Mouse (Mus musculus): Measurements from ENCODE around the gene Pbdc1. TPM values are rescaled to one million over a fixed set of nuclear protein-coding genes. Genes with fewer than 3 reads are reported as not detected.
"Not testable (repeated sequence)": the region's sequence is repeated elsewhere in the genome, so short reads cannot be mapped to it uniquely, and the experiment has no call there.

Pbdc1 gene
- polyA plus RNA-seq (2015; fragmentation: Nextera tagmentation; extraction: Ambion mirVana) = 65.7 and 66.6 TPM in 2 replicates

DNA sequence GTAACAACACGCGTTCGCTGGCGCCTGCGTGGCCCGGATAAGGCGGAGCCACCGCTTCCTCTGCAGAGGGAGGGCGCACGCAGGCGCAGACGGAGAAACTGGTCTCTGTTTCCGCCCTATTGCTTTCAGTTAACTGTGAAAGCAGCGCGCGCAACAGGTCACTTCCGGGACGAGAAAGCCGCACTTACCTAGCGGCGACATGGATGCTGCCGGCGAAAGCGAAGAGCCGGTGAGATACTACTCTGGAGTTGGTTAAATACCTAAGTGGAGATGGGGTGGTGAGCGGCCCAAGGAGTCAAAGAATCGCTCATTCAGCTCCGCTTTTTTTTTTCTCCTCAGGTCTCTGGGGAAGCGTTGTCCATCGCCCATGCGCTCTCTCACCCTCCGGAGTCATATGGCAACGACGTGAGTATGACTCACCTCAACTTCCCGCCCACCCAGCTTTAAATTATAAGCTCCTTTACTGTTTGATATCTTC, at the start of gene Pbdc1:
Gene Pbdc1 (plus strand): TSS at position 142 of the 478 bp plus-strand sequence.
- ATAC-seq (ENCODE audit: borderline replicate concordance, extremely low read depth, low FRiP score, low TSS enrichment) = peak; percentile 98
- Histone ChIP-seq H3K4me1 (peaks cover 4% of the 10 kb centered on the region), H3K27me3 (no peaks in the 10 kb centered on the region), H3K4me2 (peak within 1 kb of the TSS; percentile 67), H3K27ac (peak within 1 kb of the TSS; percentile 29; the same call in 1 of the 2 replicates), H3K9ac (peak within 1 kb of the TSS; percentile 43), H3K36me3 (peaks cover 12% of the 10 kb centered on the region; the same call in 1 of the 2 replicates), H3K9me3 (no peaks in the 10 kb centered on the region), H3K4me3 (peak within 1 kb of the TSS; percentile 64)
- 3% methylated on average over 35 of the region's 35 CpGs for WGBS

- Histone ChIP-seq H3K4me3 (no peak overlapping the region), H3K27me3 (no peaks in the 10 kb centered on the region), H3K9me3 (no peaks in the 10 kb centered on the region), H3K27ac (no peak overlapping the region), H3K4me1 (no peaks in the 10 kb centered on the region), H3K4me2 (no peak overlapping the region), H3K9ac (no peak overlapping the region), H3K36me3 (peaks cover 3% of the 10 kb centered on the region; the same call in 1 of the 2 replicates)
- no peak for ATAC-seq (ENCODE audit: borderline replicate concordance, extremely low read depth, low FRiP score, low TSS enrichment)
- 72% methylated on average over 3 of the region's 3 CpGs for WGBS
Observed at GRCm38 (mm10) chrX:105037666-105038065, 41.9 kb upstream of the Pbdc1 start.

GRCm38 (mm10) chrX:105064294-105064693, 15.3 kb upstream of the Pbdc1 start:
- Histone ChIP-seq H3K27ac (no peak overlapping the region), H3K4me1 (peaks cover 4% of the 10 kb centered on the region; the same call in 1 of the 2 replicates), H3K27me3 (no peaks in the 10 kb centered on the region), H3K9me3 (no peaks in the 10 kb centered on the region), H3K36me3 (peaks cover 48% of the 10 kb centered on the region), H3K4me3 (no peak overlapping the region), H3K4me2 (no peak overlapping the region), H3K9ac (no peak overlapping the region)
- WGBS = 88% methylated on average over 10 of the region's 10 CpGs
- ATAC-seq (ENCODE audit: borderline replicate concordance, extremely low read depth, low FRiP score, low TSS enrichment) = no peak

DNA sequence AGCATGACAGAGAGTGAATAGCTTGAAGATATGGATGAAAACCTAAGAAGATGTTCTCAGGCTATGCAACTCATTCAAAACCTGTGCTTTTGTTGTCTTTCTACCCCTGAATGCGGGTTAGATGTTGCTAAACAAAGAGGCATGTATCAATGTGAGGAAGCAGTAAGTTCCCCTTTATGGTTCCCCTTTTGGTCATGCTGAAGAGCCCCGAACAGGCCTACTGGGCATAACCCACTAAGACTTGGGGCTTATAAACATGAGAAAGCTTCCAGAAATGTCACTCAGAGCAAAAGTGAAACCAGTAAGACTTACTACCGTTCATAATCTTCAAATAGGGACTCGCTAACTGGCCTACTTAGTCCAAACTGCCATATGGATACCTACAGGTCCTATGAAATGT, 14.8 kb upstream of the Pbdc1 start:
- no peaks in the 10 kb centered on the region for H3K9me3 ChIP-seq
- peaks cover 4% of the 10 kb centered on the region; the same call in 1 of the 2 replicates for H3K4me1 ChIP-seq
- H3K4me3 ChIP-seq = no peak overlapping the region
- H3K36me3 ChIP-seq = peaks cover 48% of the 10 kb centered on the region
- H3K27me3 ChIP-seq = no peaks in the 10 kb centered on the region
- H3K9ac ChIP-seq = no peak overlapping the region
- no peak overlapping the region for H3K27ac ChIP-seq
- WGBS = 90% methylated on average over 4 of the region's 4 CpGs
- no peak overlapping the region for H3K4me2 ChIP-seq
- no peak for ATAC-seq (ENCODE audit: borderline replicate concordance, extremely low read depth, low FRiP score, low TSS enrichment)

- H3K4me3 ChIP-seq = peak overlapping the region; percentile 70
- ATAC-seq (ENCODE audit: borderline replicate concordance, extremely low read depth, low FRiP score, low TSS enrichment) = peak; percentile 93
- H3K9me3 ChIP-seq = no peaks in the 10 kb centered on the region
- H3K9ac ChIP-seq = peak overlapping the region; percentile 54
- WGBS = under 1% methylated on average over 32 of the region's 32 CpGs
- H3K27ac ChIP-seq = peak overlapping the region; percentile 80
- H3K4me1 ChIP-seq = peaks cover 4% of the 10 kb centered on the region; the same call in 1 of the 2 replicates
- peak overlapping the region; percentile 56 for H3K4me2 ChIP-seq
- peaks cover 18% of the 10 kb centered on the region for H3K36me3 ChIP-seq
- no peaks in the 10 kb centered on the region for H3K27me3 ChIP-seq
Observed at GRCm38 (mm10) chrX:105069671-105070503, 9.7 kb upstream of the Pbdc1 start.

DNA sequence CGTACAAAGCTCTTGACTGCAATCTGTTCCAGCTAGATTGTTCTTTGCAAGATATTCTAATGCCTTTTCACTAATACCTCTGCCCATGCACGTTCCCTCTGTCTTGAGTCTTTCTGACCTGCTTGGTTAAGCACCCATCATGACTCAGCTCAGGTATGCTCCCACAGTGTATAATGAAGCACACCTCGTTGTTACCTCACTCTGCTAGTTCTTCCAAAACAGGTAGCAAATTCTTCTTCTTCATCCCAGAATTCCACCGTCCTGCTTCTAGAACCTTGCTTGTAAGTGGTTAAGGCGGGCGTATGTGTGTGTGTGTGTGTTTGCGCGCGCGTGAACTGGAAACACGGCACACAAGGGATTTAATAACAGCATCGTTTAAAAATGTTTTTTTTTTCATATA, 405 bp upstream of the Pbdc1 start:
- 1% methylated on average over 12 of the region's 12 CpGs for WGBS
- peaks cover 10% of the 10 kb centered on the region; the same call in 1 of the 2 replicates for H3K36me3 ChIP-seq
- H3K9me3 ChIP-seq = no peaks in the 10 kb centered on the region
- H3K9ac ChIP-seq = peak overlapping the region; percentile 22; the same call in 1 of the 2 replicates
- ATAC-seq (ENCODE audit: borderline replicate concordance, extremely low read depth, low FRiP score, low TSS enrichment) = peak; percentile 46; the same call in 1 of the 2 replicates
- no peaks in the 10 kb centered on the region for H3K27me3 ChIP-seq
- peak overlapping the region; percentile 67 for H3K4me2 ChIP-seq
- peaks cover 4% of the 10 kb centered on the region for H3K4me1 ChIP-seq
- H3K27ac ChIP-seq = no peak overlapping the region
- H3K4me3 ChIP-seq = peak overlapping the region; percentile 64

DNA sequence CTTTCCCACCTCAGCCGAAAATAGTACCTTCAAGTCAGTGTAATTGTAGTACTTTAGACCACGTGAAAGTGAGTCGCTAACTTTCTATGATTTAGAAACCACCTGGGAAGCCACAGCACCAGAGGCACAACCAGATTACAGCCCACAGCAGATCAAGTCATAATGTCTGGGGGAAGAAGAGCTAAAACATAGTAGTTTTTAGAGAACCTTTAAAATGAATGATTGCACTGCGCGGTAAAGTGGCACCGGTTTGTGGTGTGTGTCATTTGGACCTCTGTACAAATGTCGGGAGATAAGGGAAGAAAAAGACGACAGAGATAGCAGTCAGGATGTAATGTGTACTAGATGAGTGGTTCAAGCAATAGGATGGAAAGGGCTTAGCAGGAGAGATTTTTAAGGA, 540 bp downstream of the Pbdc1 start:
- Histone ChIP-seq H3K27me3 (no peaks in the 10 kb centered on the region), H3K4me2 (peak overlapping the region; percentile 56), H3K9me3 (no peaks in the 10 kb centered on the region), H3K9ac (peak overlapping the region; percentile 43), H3K4me3 (peak overlapping the region; percentile 64), H3K27ac (peak overlapping the region; percentile 29; the same call in 1 of the 2 replicates), H3K36me3 (peaks cover 12% of the 10 kb centered on the region; the same call in 1 of the 2 replicates), H3K4me1 (peaks cover 4% of the 10 kb centered on the region)
- no peak for ATAC-seq (ENCODE audit: borderline replicate concordance, extremely low read depth, low FRiP score, low TSS enrichment)
- whole genome bisulfite sequencing = 6% methylated on average over 8 of the region's 8 CpGs

- H3K4me2 ChIP-seq; ATAC-seq (ENCODE audit: borderline replicate concordance, extremely low read depth, low FRiP score, low TSS enrichment); H3K9ac ChIP-seq; H3K27me3 ChIP-seq; H3K27ac ChIP-seq; H3K9me3 ChIP-seq; H3K4me3 ChIP-seq; H3K4me1 ChIP-seq: not testable (repeated sequence)
- peaks cover 12% of the 10 kb centered on the region; the same call in 1 of the 2 replicates for H3K36me3 ChIP-seq
- WGBS = 86% methylated on average over 7 of the region's 7 CpGs
Observed at GRCm38 (mm10) chrX:105083013-105083412, 3.5 kb downstream of the Pbdc1 start.

DNA sequence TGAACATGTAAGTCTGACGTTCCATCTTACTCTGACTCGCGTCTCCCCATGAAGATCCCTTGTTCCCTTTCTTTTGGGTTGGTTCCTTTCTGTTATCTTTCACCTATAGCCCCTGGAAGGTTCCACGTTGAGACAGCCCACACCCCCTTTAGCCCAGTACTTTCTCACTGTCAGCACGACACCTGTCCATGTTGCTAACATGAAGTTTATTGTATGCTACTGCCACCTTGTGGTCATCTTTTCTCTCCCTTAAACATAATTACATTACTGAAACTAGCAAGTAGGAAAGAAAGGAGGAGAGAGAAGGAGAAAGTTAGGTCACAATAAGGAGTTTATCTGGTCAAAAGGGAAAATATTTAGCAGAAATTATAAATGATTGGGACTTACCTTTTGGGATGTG, 24.6 kb downstream of the Pbdc1 start:
- H3K27ac ChIP-seq = no peak overlapping the region
- no peaks in the 10 kb centered on the region for H3K9me3 ChIP-seq
- H3K4me3 ChIP-seq = no peak overlapping the region
- 43% methylated on average over 5 of the region's 5 CpGs for WGBS
- H3K9ac ChIP-seq = no peak overlapping the region
- ATAC-seq (ENCODE audit: borderline replicate concordance, extremely low read depth, low FRiP score, low TSS enrichment) = no peak
- no peak overlapping the region for H3K4me2 ChIP-seq
- H3K4me1 ChIP-seq = no peaks in the 10 kb centered on the region
- no peaks in the 10 kb centered on the region for H3K27me3 ChIP-seq
- no peaks in the 10 kb centered on the region for H3K36me3 ChIP-seq

GRCm38 (mm10) chrX:105114994-105115393, 35.4 kb downstream of the Pbdc1 start:
- H3K36me3 ChIP-seq = no peaks in the 10 kb centered on the region
- no peaks in the 10 kb centered on the region for H3K9me3 ChIP-seq
- peaks cover 8% of the 10 kb centered on the region for H3K27me3 ChIP-seq
- H3K4me1 ChIP-seq = peaks cover 2% of the 10 kb centered on the region; the same call in 1 of the 2 replicates
- no peak for ATAC-seq (ENCODE audit: borderline replicate concordance, extremely low read depth, low FRiP score, low TSS enrichment)
- H3K4me3 ChIP-seq = no peak overlapping the region
- H3K9ac ChIP-seq = no peak overlapping the region
- 51% methylated on average over 2 of the region's 2 CpGs for WGBS
- H3K27ac ChIP-seq = no peak overlapping the region
- H3K4me2 ChIP-seq = no peak overlapping the region

DNA sequence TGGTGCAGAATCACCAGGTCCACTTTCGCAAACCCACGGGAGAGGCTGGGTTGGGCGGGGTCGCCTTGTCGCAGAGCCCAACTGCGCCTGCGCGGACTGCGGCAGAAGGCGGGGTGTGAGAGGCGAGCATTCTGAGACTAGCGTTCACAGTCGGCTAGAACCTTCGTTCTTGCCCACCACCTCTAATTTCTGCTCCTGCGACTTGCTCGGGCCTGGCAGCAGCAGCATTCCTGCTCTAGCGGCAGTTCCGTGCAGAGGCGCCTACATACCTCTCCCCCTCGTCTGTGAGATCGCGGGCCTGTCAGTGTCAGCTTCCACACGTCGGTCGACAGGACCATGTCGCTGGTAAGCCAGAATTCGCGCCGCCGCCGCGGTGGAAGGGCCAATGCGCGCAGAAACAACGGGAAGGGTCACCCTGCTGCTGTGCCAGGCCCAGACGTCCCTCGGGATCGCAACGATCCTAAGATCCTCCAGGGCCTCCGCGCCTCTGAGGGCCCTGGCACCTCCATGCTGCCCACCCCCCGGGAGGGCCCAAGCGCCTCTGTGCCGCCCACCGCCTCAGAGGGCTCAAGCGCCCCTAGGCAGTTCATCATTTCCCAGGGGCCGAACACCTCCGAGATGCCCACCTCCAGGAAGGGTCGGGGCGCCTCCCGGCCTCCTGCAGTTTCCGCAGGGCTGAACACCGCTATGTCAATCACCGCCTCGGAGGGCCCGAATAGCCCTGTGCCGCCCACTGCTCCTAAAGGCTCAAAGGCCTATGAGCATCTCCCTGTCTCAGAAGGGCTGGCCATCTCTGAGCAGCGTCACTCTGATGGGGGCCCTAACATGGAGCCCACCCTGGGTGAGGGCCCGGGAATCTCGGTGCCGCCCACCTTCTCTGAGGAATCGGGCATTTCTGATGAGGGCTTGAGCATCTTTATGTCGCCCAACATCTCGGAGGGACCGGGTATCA, 41.0 kb downstream of the Pbdc1 start, which contains the start of gene Magee1:
Gene Magee1 (plus strand): TSS at position 104 of the 952 bp plus-strand sequence.
- Histone ChIP-seq H3K4me1 (peaks cover 3% of the 10 kb centered on the region; the same call in 1 of the 2 replicates), H3K27ac (no peak within 1 kb of the TSS), H3K36me3 (no peaks in the 10 kb centered on the region), H3K4me2 (peak within 1 kb of the TSS; percentile 91), H3K27me3 (peaks cover 34% of the 10 kb centered on the region), H3K4me3 (peak within 1 kb of the TSS; percentile 56), H3K9me3 (no peaks in the 10 kb centered on the region), H3K9ac (peak within 1 kb of the TSS; percentile 54)
- ATAC-seq (ENCODE audit: borderline replicate concordance, extremely low read depth, low FRiP score, low TSS enrichment) = peak; percentile 75
- WGBS = 14% methylated on average over 64 of the region's 65 CpGs

Data from lung, embryonic 15.5 days (tissue).